Mouse (Mus musculus) CH12.LX (cell line): ENCODE results near the gene Dlg2. TPM values are rescaled to one million over a fixed set of nuclear protein-coding genes. Genes with fewer than 3 reads are reported as not detected.

Experiments
- DNase-seq: peaks from one replicate; pipeline ENCODE4 v3.0.0-alpha.2; 2013; ENCODE audit errors: extremely low read depth
- H3K27ac ChIP-seq: 2 replicates; pipeline ENCODE4 v1.5.1; 2012; ENCODE audit warnings: low read depth, mild to moderate bottlenecking, control low read depth, moderate library complexity; ENCODE audit not compliant: insufficient read depth
- H3K27me3 ChIP-seq: replicated peaks from 2 replicates; pipeline ENCODE3; 2012; ENCODE audit warnings: inconsistent platforms
- H3K36me3 ChIP-seq, 2 experiments: replicated peaks in 1 of 2; 2 replicates each; pipeline versions ENCODE3 to v1.6.1; 2012; ENCODE audit warnings: inconsistent platforms in 1 of 2, low read length in 1 of 2, mild to moderate bottlenecking in 1 of 2, mixed read lengths in 1 of 2, moderate library complexity in 1 of 2; ENCODE audit not compliant: control insufficient read depth in 1 of 2, insufficient read depth in 1 of 2
- H3K4me1 ChIP-seq, 2 experiments: 2 replicates each; pipeline ENCODE4 v1.6.1; 2012; ENCODE audit warnings: inconsistent platforms in 1 of 2, moderate library complexity in 1 of 2; ENCODE audit not compliant: insufficient read depth in 2 of 2, control insufficient read depth in 1 of 2
- H3K4me2 ChIP-seq: 2 replicates; pipeline ENCODE4 v1.6.1; 2012; ENCODE audit warnings: low read depth, mild to moderate bottlenecking, control low read depth; ENCODE audit not compliant: poor library complexity, insufficient read depth, severe bottlenecking
- H3K4me3 ChIP-seq, 3 experiments: fragments of 150-350 bp in 1 of 3; sonication (generic) in 1 of 3; replicated peaks in 1 of 3; 2 replicates each; pipeline versions ENCODE3 to v1.5.1; 2011 to 2012; ENCODE audit warnings: low read depth in 2 of 3, low read length in 2 of 3, mild to moderate bottlenecking in 2 of 3, moderate library complexity in 2 of 3, control low read depth in 1 of 3, improper control_type of control experiment in 1 of 3, inconsistent platforms in 1 of 3, mixed read lengths in 1 of 3; ENCODE audit not compliant: poor library complexity in 1 of 3
- H3K79me2 ChIP-seq: replicated peaks from 2 replicates; pipeline ENCODE4 v1.6.1; 2012; ENCODE audit warnings: mild to moderate bottlenecking, moderate library complexity; ENCODE audit not compliant: control insufficient read depth, poor library complexity, insufficient read depth, severe bottlenecking; ENCODE audit errors: extremely low read depth
- H3K9ac ChIP-seq: 2 replicates; pipeline ENCODE4 v1.6.1; 2012; ENCODE audit warnings: low read depth, mild to moderate bottlenecking, control low read depth, moderate library complexity; ENCODE audit not compliant: insufficient read depth
- H3K9me3 ChIP-seq: replicated peaks from 2 replicates; pipeline ENCODE3; 2012; ENCODE audit warnings: low read length, inconsistent platforms, mixed read lengths
- CHD1 ChIP-seq: IDR thresholded peaks from 2 replicates; pipeline ENCODE4 v1.6.1; 2012; ENCODE audit warnings: low read depth, low read length, improper control_type of control experiment, inconsistent platforms
- CHD2 ChIP-seq: IDR thresholded peaks from 2 replicates; pipeline ENCODE4 v1.6.1; 2011; ENCODE audit warnings: low read length, improper control_type of control experiment
- CTCF ChIP-seq, 2 experiments: IDR thresholded peaks in 1 of 2; conservative IDR thresholded peaks in 1 of 2; 2 replicates each; pipeline ENCODE4 v1.5.1; 2011 to 2012; ENCODE audit warnings: low read depth in 2 of 2, low read length in 2 of 2, improper control_type of control experiment in 1 of 2, inconsistent platforms in 1 of 2, mild to moderate bottlenecking in 1 of 2, moderate library complexity in 1 of 2
- E2F4 ChIP-seq: IDR thresholded peaks from 2 replicates; pipeline ENCODE4 v1.6.1; 2011; ENCODE audit warnings: low read depth, low read length, improper control_type of control experiment; ENCODE audit not compliant: insufficient replicate concordance
- ELF1 ChIP-seq: IDR thresholded peaks from 2 replicates; pipeline ENCODE4 v1.6.1; 2014; ENCODE audit warnings: low read depth, mild to moderate bottlenecking, inconsistent platforms, low read length, improper control_type of control experiment
- EP300 ChIP-seq: IDR thresholded peaks from 2 replicates; pipeline ENCODE4 v1.6.1; 2011; ENCODE audit warnings: low read length, improper control_type of control experiment
- ETS1 ChIP-seq: conservative IDR thresholded peaks from 2 replicates; pipeline ENCODE4 v1.6.1; 2012; ENCODE audit warnings: low read depth, mild to moderate bottlenecking, inconsistent platforms, low read length, improper control_type of control experiment, moderate library complexity
- GABPA ChIP-seq: IDR thresholded peaks from 2 replicates; pipeline ENCODE4 v1.6.1; 2012; ENCODE audit warnings: low read depth, low read length, improper control_type of control experiment, inconsistent platforms; ENCODE audit not compliant: insufficient replicate concordance
- HCFC1 ChIP-seq: IDR thresholded peaks from 2 replicates; pipeline ENCODE4 v1.6.1; 2012; ENCODE audit warnings: low read depth, mild to moderate bottlenecking, inconsistent platforms, low read length, improper control_type of control experiment
- IRF4 ChIP-seq: IDR thresholded peaks from 2 replicates; pipeline ENCODE4 v1.6.1; 2014; ENCODE audit warnings: low read depth, mild to moderate bottlenecking, inconsistent platforms, low read length, improper control_type of control experiment
- JUN ChIP-seq: IDR thresholded peaks from 2 replicates; pipeline ENCODE4 v1.6.1; 2011; ENCODE audit warnings: low read depth, mild to moderate bottlenecking, low read length, improper control_type of control experiment, moderate library complexity; ENCODE audit not compliant: insufficient read depth
- KAT2A ChIP-seq: IDR thresholded peaks from 2 replicates; pipeline ENCODE4 v1.6.1; 2012; ENCODE audit warnings: low read length, improper control_type of control experiment, inconsistent platforms; ENCODE audit not compliant: insufficient replicate concordance
- MAFK ChIP-seq: IDR thresholded peaks from 2 replicates; pipeline ENCODE4 v1.6.1; 2011; ENCODE audit warnings: low read length, improper control_type of control experiment; ENCODE audit not compliant: insufficient replicate concordance
- NELFE ChIP-seq: IDR thresholded peaks from 2 replicates; pipeline ENCODE4 v1.6.1; 2011; ENCODE audit warnings: low read depth, low read length, improper control_type of control experiment
- PAX5 ChIP-seq: IDR thresholded peaks from 2 replicates; pipeline ENCODE4 v1.6.1; 2012; ENCODE audit warnings: low read length, inconsistent platforms, mixed read lengths
- POLR2AphosphoS2 ChIP-seq: IDR thresholded peaks from 2 replicates; pipeline ENCODE4 v1.6.1; 2011; ENCODE audit warnings: low read depth, low read length, improper control_type of control experiment
- RAD21 ChIP-seq: IDR thresholded peaks from 2 replicates; pipeline ENCODE4 v1.6.1; 2011; ENCODE audit warnings: low read depth, mild to moderate bottlenecking, low read length, improper control_type of control experiment, moderate library complexity
- RCOR1 ChIP-seq: conservative IDR thresholded peaks from 2 replicates; pipeline ENCODE4 v1.6.1; 2012; ENCODE audit warnings: low read depth, mild to moderate bottlenecking, inconsistent platforms, low read length, improper control_type of control experiment
- SMC3 ChIP-seq: IDR thresholded peaks from 2 replicates; pipeline ENCODE4 v1.6.1; 2011; ENCODE audit warnings: low read depth, low read length, improper control_type of control experiment
- TCF12 ChIP-seq: IDR thresholded peaks from 2 replicates; pipeline ENCODE4 v1.6.1; 2014; ENCODE audit warnings: low read depth, mild to moderate bottlenecking, inconsistent platforms, low read length, improper control_type of control experiment
- ZC3H11A ChIP-seq: IDR thresholded peaks from 2 replicates; pipeline ENCODE4 v1.6.1; 2012; ENCODE audit warnings: low read depth, mild to moderate bottlenecking, inconsistent platforms, low read length, improper control_type of control experiment
- ZKSCAN1 ChIP-seq: IDR thresholded peaks from 2 replicates; pipeline ENCODE4 v1.6.1; 2012; ENCODE audit warnings: low read depth, inconsistent platforms, low read length, improper control_type of control experiment, borderline replicate concordance
- ZNF384 ChIP-seq: IDR thresholded peaks from 2 replicates; pipeline ENCODE4 v1.6.1; 2012; ENCODE audit warnings: low read depth, low read length, improper control_type of control experiment, inconsistent platforms
- dilution Hi-C: fragments of 300-500 bp; cut with MboI; formaldehyde crosslinking; loops from 2 replicates; pipeline ENCODE4 v1.14.3; 2020; ENCODE audit warnings: low sequenced_read_pairs; ENCODE audit not compliant: extremely low pct_unique_long_range_greater_than_20kb, extremely low pct_ligation_motif_present
- in situ Hi-C: fragments of 300-500 bp; cut with MboI; formaldehyde crosslinking; loops from 3 replicates; pipeline ENCODE4 v1.14.3; 2019; ENCODE audit warnings: low sequenced_read_pairs, low pct_ligation_motif_present, low pct_unique_long_range_greater_than_20kb, mixed read lengths
- polyA plus RNA-seq: library from polyadenylated mRNA; unstranded; fragments of >175 nt; gene quantifications from 2 replicates; pipeline ENCODE4 v1.2.1, GENCODE M21; 2012; ENCODE audit warnings: low read depth; ENCODE audit not compliant: insufficient read length
- total RNA-seq, 2 experiments: library from RNA; depleted of rRNA; stranded (reverse); fragments of 300-350 nt in 1 of 2; fragments of >200 nt in 1 of 2; gene quantifications; 2 replicates each; pipeline ENCODE4 v1.2.3; 2012 to 2014

The Dlg2 gene
- total and polyA plus RNA-seq, 3 experiments: 0.36 TPM; not detected in 2

DNA sequence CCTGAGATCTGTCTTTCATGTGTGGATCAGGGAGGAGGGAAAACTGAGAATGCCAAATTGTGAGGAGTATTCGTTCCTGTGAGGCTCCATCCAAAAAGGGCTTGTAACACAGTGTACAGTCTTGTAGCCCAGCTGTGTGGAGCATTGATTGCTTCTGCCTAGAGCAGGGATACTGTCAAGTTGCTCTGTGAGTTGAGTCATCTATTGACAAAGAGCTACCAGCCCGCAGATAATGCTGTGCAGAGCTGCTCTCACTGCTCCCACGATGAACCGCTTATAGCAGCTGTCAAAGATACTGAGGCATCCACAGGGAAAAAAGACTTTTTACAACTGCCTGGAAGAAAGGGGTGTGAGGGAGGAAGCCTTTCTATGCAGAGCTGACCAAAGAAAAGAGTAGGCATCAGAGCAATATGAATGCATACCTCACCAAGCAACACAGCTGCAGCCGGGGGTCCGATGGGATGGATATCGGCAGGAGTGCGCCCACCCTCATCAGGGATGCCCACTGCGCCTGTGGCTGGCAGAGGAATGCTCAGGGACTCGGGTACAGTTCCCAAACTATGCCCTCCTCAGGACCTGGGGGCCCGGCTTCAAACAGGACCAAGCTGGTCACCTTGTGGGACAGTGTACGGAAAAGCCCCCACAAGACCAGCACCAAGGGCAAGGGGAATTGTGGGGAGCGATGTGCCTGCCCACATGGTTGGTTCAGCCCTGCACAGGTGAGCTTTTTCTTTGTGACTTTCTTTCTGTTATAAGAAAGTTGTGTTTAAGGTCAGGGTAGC is 1196.0 kb downstream of the Dlg2 start:
- Histone ChIP-seq H3K4me2 (no peak overlapping the region), H3K4me3 (no peak overlapping the region), H3K9ac (no peak overlapping the region), H3K79me2 (no peaks in the 10 kb centered on the region), H3K4me1 (no peaks in the 10 kb centered on the region), H3K27ac (no peak overlapping the region), H3K27me3 (no peaks in the 10 kb centered on the region), H3K9me3 (no peaks in the 10 kb centered on the region), H3K36me3 (no peaks in the 10 kb centered on the region)
- dilution Hi-C loops (no loop called here), in situ Hi-C loops (no loop called here)
- TF ChIP-seq RCOR1 (no peak), TCF12 (no peak), PAX5 (no peak), ETS1 (no peak), SMC3 (no peak), CTCF (conservative IDR thresholded peaks at IDR 0.05 in 1 of 2, IDR thresholded peaks at IDR 0.05 in 1 of 2; ENCODE audit: low read depth in 2 of 2, low read length in 2 of 2) (no peak), ZNF384 (no peak), HCFC1 (no peak), CHD2 (no peak), NELFE (no peak), KAT2A (no peak), GABPA (no peak), IRF4 (no peak)
- no peak for DNase-seq

DNA sequence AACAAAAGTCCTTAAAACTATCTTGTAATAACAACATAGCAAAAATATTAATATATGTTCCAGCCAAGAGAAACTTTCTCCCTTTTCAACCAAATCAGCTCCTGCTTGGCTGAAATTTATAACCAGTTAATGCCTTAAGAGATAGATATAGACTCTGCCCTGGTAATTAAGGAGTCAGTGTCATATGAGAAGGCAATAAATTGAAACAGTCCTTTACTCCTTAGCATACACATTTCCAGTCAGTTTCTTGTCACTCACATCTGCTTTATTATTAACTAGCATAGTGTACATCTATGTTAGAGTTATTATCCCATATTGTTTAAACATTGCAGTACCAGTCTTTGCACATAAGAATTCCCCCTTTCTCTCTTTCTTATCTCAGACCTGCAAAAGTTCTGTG is 1197.9 kb downstream of the Dlg2 start:
- dilution Hi-C loops: no loop called here
- TF ChIP-seq E2F4 (no peak), POLR2AphosphoS2 (no peak), TCF12 (no peak), HCFC1 (no peak), SMC3 (no peak), JUN (no peak), ZC3H11A (no peak), ZNF384 (no peak), RAD21 (no peak), RCOR1 (no peak), KAT2A (no peak), IRF4 (no peak), ELF1 (no peak), CHD1 (no peak), EP300 (no peak), ETS1 (no peak), ZKSCAN1 (no peak), MAFK (no peak)
- TF ChIP-seq, all 38 proteins: peak for 0
- in situ Hi-C loops: no loop called here

More for the DNA sequence above, 1197.9 kb downstream of the Dlg2 start:
- no peak for DNase-seq
- Histone ChIP-seq H3K4me1 (no peaks in the 10 kb centered on the region), H3K4me2 (no peak overlapping the region), H3K9me3 (no peaks in the 10 kb centered on the region), H3K79me2 (no peaks in the 10 kb centered on the region), H3K4me3 (no peak overlapping the region), H3K27ac (no peak overlapping the region), H3K27me3 (no peaks in the 10 kb centered on the region), H3K9ac (no peak overlapping the region), H3K36me3 (no peaks in the 10 kb centered on the region)
